Mouse (Mus musculus): ENCODE results near the gene Gm8369. TPM values are rescaled to one million over a fixed set of nuclear protein-coding genes. Genes with fewer than 3 reads are reported as not detected.
"Not testable (repeated sequence)": the region's sequence is repeated elsewhere in the genome, so short reads cannot be mapped to it uniquely, and the experiment has no call there.

The Gm8369 gene
- polyA plus RNA-seq, 1 experiment, result not detected

DNA sequence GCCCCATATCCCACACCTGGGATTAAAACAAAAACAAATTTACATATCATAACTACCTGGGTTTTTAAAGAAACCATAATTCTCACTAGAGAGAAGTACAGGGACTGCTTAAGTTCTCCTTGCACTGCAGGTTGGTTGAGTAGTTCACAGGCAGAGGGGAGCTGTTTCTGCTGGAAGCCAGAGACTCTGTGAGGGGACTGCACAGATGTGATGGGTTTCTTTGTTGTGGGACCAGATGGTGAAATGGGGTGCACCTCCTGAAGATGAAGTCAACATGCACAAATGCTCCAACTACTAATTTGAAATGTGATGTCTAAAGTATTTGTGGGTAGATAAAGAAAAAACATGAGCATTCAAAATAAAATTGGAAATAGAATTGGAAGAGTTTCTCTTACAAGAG, 62.2 kb downstream of the Gm8369 start:
- Histone ChIP-seq H3K27ac (ENCODE audit: insufficient read depth, low read length) (no peak overlapping the region), H3K36me3 (ENCODE audit: control insufficient read depth, insufficient read depth, low read length, poor library complexity, severe bottlenecking) (no peaks in the 10 kb centered on the region), H3K9me3 (replicated peaks; ENCODE audit: control insufficient read depth, insufficient read depth, low read length, poor library complexity, severe bottlenecking) (no peaks in the 10 kb centered on the region), H3K9ac (ENCODE audit: low read depth, poor library complexity, severe bottlenecking) (no peak overlapping the region), H3K4me3 (ENCODE audit: low read depth, low read length) (no peak overlapping the region), H3K4me1 (ENCODE audit: control insufficient read depth, insufficient read depth, low read length) (no peaks in the 10 kb centered on the region), H3K27me3 (ENCODE audit: control insufficient read depth, insufficient read depth, low read length, poor library complexity, severe bottlenecking) (no peaks in the 10 kb centered on the region)
- TF ChIP-seq EP300 (IDR thresholded peaks at IDR 0.05; ENCODE audit: insufficient read depth, low read depth, low read length), result no peak

DNA sequence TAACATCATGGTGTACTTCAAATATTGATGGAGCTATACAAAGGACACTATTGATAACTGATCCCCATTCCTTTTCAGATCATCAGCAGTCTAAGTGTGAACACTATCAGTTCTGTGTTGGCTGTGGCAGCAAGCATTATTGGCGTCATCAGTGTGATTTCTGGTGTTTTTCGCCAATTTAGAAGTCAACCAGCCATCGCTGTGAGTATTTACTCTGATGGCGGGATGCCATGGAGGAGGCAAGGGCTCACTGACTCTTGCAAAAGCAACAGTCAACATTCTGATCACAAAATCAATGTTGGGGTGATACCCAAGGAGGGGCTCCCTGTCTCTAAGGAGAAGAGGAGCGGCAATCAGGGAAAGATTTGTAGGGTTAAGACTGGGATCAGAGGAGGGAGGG, 69.0 kb downstream of the Gm8369 start:
- Histone ChIP-seq H3K27me3 (ENCODE audit: control insufficient read depth, insufficient read depth, low read length, poor library complexity, severe bottlenecking) (no peaks in the 10 kb centered on the region), H3K27ac (ENCODE audit: insufficient read depth, low read length) (no peak overlapping the region), H3K9me3 (replicated peaks; ENCODE audit: control insufficient read depth, insufficient read depth, low read length, poor library complexity, severe bottlenecking) (no peaks in the 10 kb centered on the region), H3K9ac (ENCODE audit: low read depth, poor library complexity, severe bottlenecking) (no peak overlapping the region), H3K4me1 (ENCODE audit: control insufficient read depth, insufficient read depth, low read length) (no peaks in the 10 kb centered on the region), H3K4me3 (ENCODE audit: low read depth, low read length) (no peak overlapping the region), H3K36me3 (ENCODE audit: control insufficient read depth, insufficient read depth, low read length, poor library complexity, severe bottlenecking) (no peaks in the 10 kb centered on the region)
- TF ChIP-seq POLR2A (IDR thresholded peaks at IDR 0.05; ENCODE audit: insufficient read depth, low read length) (no peak), CTCF (IDR thresholded peaks at IDR 0.05; ENCODE audit: low read depth, low read length) (no peak), EP300 (IDR thresholded peaks at IDR 0.05; ENCODE audit: insufficient read depth, low read depth, low read length) (no peak)

DNA sequence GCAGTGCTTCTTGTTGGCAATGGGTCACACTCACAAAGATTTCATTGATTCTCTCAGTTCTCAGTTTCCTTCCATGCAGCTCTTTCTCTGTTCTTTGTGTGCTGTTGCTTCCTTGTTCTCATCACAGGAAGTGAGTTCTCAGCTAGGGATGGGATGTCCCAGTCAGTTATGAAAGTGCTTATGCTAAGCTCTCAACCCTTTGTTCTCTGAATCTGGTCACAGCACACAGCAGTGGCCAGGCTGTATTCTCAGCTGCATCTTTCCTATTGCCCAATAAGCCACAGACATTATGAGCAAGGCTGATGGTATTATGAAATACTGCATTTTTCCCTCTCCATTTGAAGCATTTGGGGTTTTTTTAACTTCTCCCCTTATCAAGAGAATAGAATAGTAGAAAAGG, 73.8 kb downstream of the Gm8369 start:
- not testable (repeated sequence) for H3K9me3 ChIP-seq (replicated peaks; ENCODE audit: control insufficient read depth, insufficient read depth, low read length, poor library complexity, severe bottlenecking); H3K9ac ChIP-seq (ENCODE audit: low read depth, poor library complexity, severe bottlenecking); H3K4me3 ChIP-seq (ENCODE audit: low read depth, low read length); H3K27me3 ChIP-seq (ENCODE audit: control insufficient read depth, insufficient read depth, low read length, poor library complexity, severe bottlenecking); H3K36me3 ChIP-seq (ENCODE audit: control insufficient read depth, insufficient read depth, low read length, poor library complexity, severe bottlenecking); H3K27ac ChIP-seq (ENCODE audit: insufficient read depth, low read length); H3K4me1 ChIP-seq (ENCODE audit: control insufficient read depth, insufficient read depth, low read length)

Other genes starting within 250 kb of the Gm8369 start
- gene Ms4a1, start 219.7 kb upstream of the Gm8369 start, polyA plus RNA-seq (2011; ENCODE audit: insufficient read depth, insufficient read length, low read depth, missing spikeins), result not detected in 2 replicates
- not detected in 2 replicates for gene Ms4a5, start 202.1 kb upstream of the Gm8369 start, polyA plus RNA-seq (2011; ENCODE audit: insufficient read depth, insufficient read length, low read depth, missing spikeins)
- not detected in 2 replicates for gene Ms4a14, start 171.5 kb upstream of the Gm8369 start, polyA plus RNA-seq (2011; ENCODE audit: insufficient read depth, insufficient read length, low read depth, missing spikeins)
- gene Ms4a7, start 149.8 kb upstream of the Gm8369 start, polyA plus RNA-seq (2011; ENCODE audit: insufficient read depth, insufficient read length, low read depth, missing spikeins), result not detected in 2 replicates
- gene Ms4a4a, start 110.4 kb upstream of the Gm8369 start, polyA plus RNA-seq (2011; ENCODE audit: insufficient read depth, insufficient read length, low read depth, missing spikeins), result not detected in 2 replicates
- gene Ms4a4c, start 81.2 kb upstream of the Gm8369 start, polyA plus RNA-seq (2011; ENCODE audit: insufficient read depth, insufficient read length, low read depth, missing spikeins), result not detected in 2 replicates
- not detected in 2 replicates for gene Ms4a4b, start 42.4 kb upstream of the Gm8369 start, polyA plus RNA-seq (2011; ENCODE audit: insufficient read depth, insufficient read length, low read depth, missing spikeins)
- not detected in 2 replicates for gene Ms4a6c, start 16.6 kb upstream of the Gm8369 start, polyA plus RNA-seq (2011; ENCODE audit: insufficient read depth, insufficient read length, low read depth, missing spikeins)
- not detected in 2 replicates for gene Ms4a6b, start 30.6 kb downstream of the Gm8369 start, polyA plus RNA-seq (2011; ENCODE audit: insufficient read depth, insufficient read length, low read depth, missing spikeins)
- gene Ms4a4d, start 50.9 kb downstream of the Gm8369 start, polyA plus RNA-seq (2011; ENCODE audit: insufficient read depth, insufficient read length, low read depth, missing spikeins), result 6.8 and 9.0 TPM in 2 replicates
- gene Ms4a6d, start 118.9 kb downstream of the Gm8369 start, polyA plus RNA-seq (2011; ENCODE audit: insufficient read depth, insufficient read length, low read depth, missing spikeins), result not detected in 2 replicates
- gene Ms4a2, start 137.8 kb downstream of the Gm8369 start, polyA plus RNA-seq (2011; ENCODE audit: insufficient read depth, insufficient read length, low read depth, missing spikeins), result not detected in 2 replicates
- not detected in 2 replicates for gene Ms4a3, start 154.9 kb downstream of the Gm8369 start, polyA plus RNA-seq (2011; ENCODE audit: insufficient read depth, insufficient read length, low read depth, missing spikeins)
- gene Oosp2, start 174.6 kb downstream of the Gm8369 start, polyA plus RNA-seq (2011; ENCODE audit: insufficient read depth, insufficient read length, low read depth, missing spikeins), result not detected in 2 replicates
- not detected in 2 replicates for gene Oosp1, start 205.2 kb downstream of the Gm8369 start, polyA plus RNA-seq (2011; ENCODE audit: insufficient read depth, insufficient read length, low read depth, missing spikeins)
- gene Oosp3, start 211.1 kb downstream of the Gm8369 start, polyA plus RNA-seq (2011; ENCODE audit: insufficient read depth, insufficient read length, low read depth, missing spikeins), result not detected in 2 replicates

Measured in ES-Bruce4 (cell line).